11 mouse cellular contexts compared by ENCODE assay signal in genomic region chr15:91028962-91029361, GRCm38 (mm10). TPM values are rescaled to one million over a fixed set of nuclear protein-coding genes. Genes with fewer than 3 reads are reported as not detected.
DNase-seq lines count a peak whose midpoint lies in the region; ATAC-seq and TF ChIP-seq lines count a peak whose summit lies in the region.
"Had no signal": no experiment of that assay in that cellular context is flagged by ENCODE, and none has a peak within 500 bp of the region (broad histone marks: within the 10 kb centered on the region; RNA-seq: fewer than 3 reads in every experiment).

No protein-coding gene starts in this region.

- ATAC-seq in heart, embryonic 15.5 days (replicated peaks; ENCODE audit: insufficient number of reproducible peaks, insufficient read depth, low FRiP score, low read depth), result no peak
- no peak for ATAC-seq in hindbrain, postnatal 0 days

- peak overlapping the region; percentile 33; the same call in 1 of the 2 replicates for H3K9ac ChIP-seq in heart, embryonic 15.5 days
- no peak overlapping the region for H3K9ac ChIP-seq in hindbrain, postnatal 0 days (replicated peaks; ENCODE audit: low read length)

- no peaks in the 10 kb centered on the region for H3K9me3 ChIP-seq in heart, embryonic 15.5 days (replicated peaks)
- H3K9me3 ChIP-seq in hindbrain, postnatal 0 days (ENCODE audit: low read length), result no peaks in the 10 kb centered on the region

- H3K36me3 ChIP-seq in heart, embryonic 15.5 days, result no peaks in the 10 kb centered on the region
- no peaks in the 10 kb centered on the region for H3K36me3 ChIP-seq in hindbrain, postnatal 0 days (ENCODE audit: insufficient read depth, low read length)

- peak overlapping the region; percentile 29 for H3K4me3 ChIP-seq in heart, embryonic 15.5 days
- no peak overlapping the region for H3K4me3 ChIP-seq in hindbrain, postnatal 0 days (ENCODE audit: low read length)

- 40% methylated on average over 10 of the region's 10 CpGs for WGBS in heart, embryonic 15.5 days
- WGBS in hindbrain, postnatal 0 days, result 56% methylated on average over 10 of the region's 10 CpGs

- H3K27me3 ChIP-seq in heart, embryonic 15.5 days, result no peaks in the 10 kb centered on the region
- H3K27me3 ChIP-seq in hindbrain, postnatal 0 days (ENCODE audit: insufficient read depth, low read length), result no peaks in the 10 kb centered on the region
- H3K27me3 ChIP-seq: CH12.LX had no signal

- DNase-seq in heart, adult 8-10 months (ENCODE audit: low spot score), result no peak
- peak; percentile 32 for DNase-seq in R1 (ENCODE audit: low read depth, low spot score)
- peak; percentile 12 for DNase-seq in adrenal gland, postnatal 25 days
- no peak for DNase-seq in hindbrain, postnatal 0 days (ENCODE audit: low spot score)
- no peak for DNase-seq in retina, postnatal 1 day
- no peak for DNase-seq in right cerebral cortex, postnatal 25 days
- no peak for DNase-seq in gastrocnemius, postnatal 4 days (ENCODE audit: low spot score in 2 of 2)
- DNase-seq: left cerebral cortex, postnatal 4 days; right cerebral cortex, postnatal 14 days had no signal

- TF ChIP-seq CTCF in hindbrain, postnatal 0 days (IDR thresholded peaks at IDR 0.05; ENCODE audit: low read depth), result no peak

- peak overlapping the region; percentile 31; the same call in 1 of the 2 replicates for H3K27ac ChIP-seq in heart, embryonic 15.5 days
- H3K27ac ChIP-seq in hindbrain, postnatal 0 days, result peak overlapping the region; percentile 66; the same call in 1 of the 2 replicates

- H3K4me1 ChIP-seq in heart, embryonic 15.5 days (replicated peaks), result no peaks in the 10 kb centered on the region
- H3K4me1 ChIP-seq in hindbrain, postnatal 0 days (ENCODE audit: insufficient read depth, low read length), result peaks cover 3% of the 10 kb centered on the region; the same call in 1 of the 2 replicates

- peak overlapping the region; percentile 52 for H3K4me2 ChIP-seq in heart, embryonic 15.5 days
- 0 out of 2 replicates have a peak overlapping the region, but pooled peaks have one; percentile 10 for H3K4me2 ChIP-seq in hindbrain, postnatal 0 days (ENCODE audit: low read depth, low read length)

RNA-seq across cellular contexts. Expression of gene Kif21a, which starts 20.8 kb away (rescaled TPM):
- 4.1 and 4.8 TPM in 2 replicates for polyA plus RNA-seq in heart, embryonic 15.5 days (2015; fragmentation: Nextera tagmentation; extraction: Ambion mirVana)
- total RNA-seq in heart, adult 8-10 months (2022), result 10 to 100 TPM; 20.0 to 21.5 (median 20.7) TPM
- 15.4 and 23.0 TPM in 2 replicates for total RNA-seq in adrenal gland, postnatal 25 days (2021)
- 42.1 and 54.4 TPM in 2 replicates for total RNA-seq in hindbrain, postnatal 0 days (2014; rRNA removed)
- polyA plus RNA-seq in hindbrain, postnatal 0 days (2015; fragmentation: Nextera tagmentation; extraction: Ambion mirVana), result 29.3 and 31.2 TPM in 2 replicates
- 1 to 10 TPM; 5.9 to 6.3 TPM for total RNA-seq in gastrocnemius, postnatal 4 days (2021)
- total RNA-seq: CH12.LX had no signal

Comparison
In these comparisons a context has a peak if more than half of its experiments do, and no peak if none do; other contexts are left out.
1. DNase-seq: peak in R1 (single experiment) and adrenal gland, postnatal 25 days (single experiment); none in heart, adult 8-10 months (single experiment), hindbrain, postnatal 0 days (single experiment), retina, postnatal 1 day (single experiment), right cerebral cortex, postnatal 25 days (single experiment) and gastrocnemius, postnatal 4 days (0 of 2).